Mouse (Mus musculus) spleen, adult 2 months (tissue): ENCODE data around the gene Acp2. TPM values are rescaled to one million over a fixed set of nuclear protein-coding genes. Genes with fewer than 3 reads are reported as not detected.

Experiments
- DNase-seq, 2 experiments: peaks; one replicate each; pipeline versions ENCODE4 v3.0.0 to v3.0.0-alpha.2; 2012 to 2021; ENCODE audit warnings: low spot score in 2 of 2, low read depth in 1 of 2
- H3K27ac ChIP-seq: fragments of 200-500 bp; 2 replicates; pipeline ENCODE4 v1.5.1; 2012; ENCODE audit warnings: low read length, inconsistent platforms; ENCODE audit not compliant: insufficient read depth
- H3K27me3 ChIP-seq: fragments of 200-500 bp; 2 replicates; pipeline ENCODE4 v1.6.1; 2012; ENCODE audit warnings: mild to moderate bottlenecking, moderate library complexity, low read length, inconsistent platforms; ENCODE audit not compliant: control insufficient read depth, insufficient read depth
- H3K36me3 ChIP-seq: fragments of 200-500 bp; 2 replicates; pipeline ENCODE4 v1.6.1; 2012; ENCODE audit warnings: mild to moderate bottlenecking, low read length, inconsistent platforms; ENCODE audit not compliant: control insufficient read depth, insufficient read depth
- H3K4me1 ChIP-seq: fragments of 200-500 bp; 2 replicates; pipeline ENCODE4 v1.6.1; 2011; ENCODE audit warnings: inconsistent platforms; ENCODE audit not compliant: control insufficient read depth, insufficient read depth, insufficient read length
- H3K4me3 ChIP-seq: fragments of 200-500 bp; 2 replicates; pipeline ENCODE4 v1.5.1; 2011; ENCODE audit warnings: mild to moderate bottlenecking, inconsistent platforms; ENCODE audit not compliant: insufficient read depth, insufficient read length; ENCODE audit errors: extremely low read depth
- CTCF ChIP-seq: fragments of 200-500 bp; IDR thresholded peaks from 2 replicates; pipeline ENCODE4 v1.5.1; 2011; ENCODE audit warnings: mild to moderate bottlenecking, inconsistent platforms; ENCODE audit not compliant: insufficient read depth, insufficient read length, insufficient replicate concordance; ENCODE audit errors: extremely low read depth
- POLR2A ChIP-seq: fragments of 200-500 bp; IDR thresholded peaks from 2 replicates; pipeline ENCODE4 v1.6.1; 2011; ENCODE audit warnings: low read depth, low read length, inconsistent platforms
- WGBS: fragments of 180-500 bp; shearing (Covaris S2); methylation state at CpG from one replicate; pipeline ENCODE4 v1.1.7; 2018; 5-methylcytosine and 5-hydroxymethylcytosine counted together
- polyA plus RNA-seq: library from polyadenylated mRNA; depleted of rRNA; stranded (reverse); fragments of >200 nt; gene quantifications from 2 replicates; pipeline ENCODE4 v1.2.3, GENCODE M21; 2012

Acp2 gene
- polyA plus RNA-seq, 1 experiment = 24.6 TPM

- peaks cover 44% of the 10 kb centered on the region for H3K36me3 ChIP-seq
Measured at GRCm38 (mm10) chr2:91164991-91165390, 37.7 kb upstream of the Acp2 start.

DNA sequence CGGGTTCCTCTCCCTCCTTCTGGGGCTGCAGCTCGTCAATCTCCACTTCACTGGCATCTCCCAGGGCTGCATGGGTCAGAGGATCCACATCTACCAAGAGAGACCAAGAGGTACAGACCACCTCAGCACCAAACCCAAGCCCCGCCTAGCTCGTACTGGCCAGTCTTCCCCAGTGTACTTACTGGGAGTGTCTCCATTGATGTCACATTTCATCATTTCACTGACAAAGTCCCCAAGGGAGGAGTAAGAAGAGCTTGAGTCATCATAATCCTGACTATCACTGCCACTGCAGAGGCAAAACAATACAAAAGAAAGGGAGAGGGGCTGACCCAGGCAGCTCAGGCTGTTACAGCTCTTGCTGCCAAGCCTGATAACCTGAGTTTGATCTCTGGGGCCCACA, 35.1 kb upstream of the Acp2 start:
- Histone ChIP-seq H3K4me3 (no peak overlapping the region), H3K36me3 (peaks cover 38% of the 10 kb centered on the region), H3K4me1 (no peaks in the 10 kb centered on the region), H3K27ac (no peak overlapping the region), H3K27me3 (no peaks in the 10 kb centered on the region)
- no peak for DNase-seq
- WGBS = 90% methylated on average over 4 of the region's 4 CpGs
- TF ChIP-seq CTCF (no peak), POLR2A (no peak)

More at GRCm38 (mm10) chr2:91164991-91165390, 37.7 kb upstream of the Acp2 start:
- H3K4me3 ChIP-seq = no peak overlapping the region
- H3K27me3 ChIP-seq = no peaks in the 10 kb centered on the region
- H3K4me1 ChIP-seq = no peaks in the 10 kb centered on the region
- no peak for DNase-seq
- no peak for TF ChIP-seq CTCF
- no peak for TF ChIP-seq POLR2A
- WGBS = 79% methylated on average over 6 of the region's 6 CpGs
- H3K27ac ChIP-seq = no peak overlapping the region

GRCm38 (mm10) chr2:91169587-91170322, 32.9 kb upstream of the Acp2 start:
- Histone ChIP-seq H3K4me3 (no peak overlapping the region), H3K27ac (no peak overlapping the region), H3K4me1 (no peaks in the 10 kb centered on the region), H3K36me3 (peaks cover 37% of the 10 kb centered on the region), H3K27me3 (no peaks in the 10 kb centered on the region)
- WGBS = 92% methylated on average over 25 of the region's 25 CpGs
- DNase-seq = no peak
- no peak for TF ChIP-seq CTCF
- TF ChIP-seq POLR2A = no peak

DNA sequence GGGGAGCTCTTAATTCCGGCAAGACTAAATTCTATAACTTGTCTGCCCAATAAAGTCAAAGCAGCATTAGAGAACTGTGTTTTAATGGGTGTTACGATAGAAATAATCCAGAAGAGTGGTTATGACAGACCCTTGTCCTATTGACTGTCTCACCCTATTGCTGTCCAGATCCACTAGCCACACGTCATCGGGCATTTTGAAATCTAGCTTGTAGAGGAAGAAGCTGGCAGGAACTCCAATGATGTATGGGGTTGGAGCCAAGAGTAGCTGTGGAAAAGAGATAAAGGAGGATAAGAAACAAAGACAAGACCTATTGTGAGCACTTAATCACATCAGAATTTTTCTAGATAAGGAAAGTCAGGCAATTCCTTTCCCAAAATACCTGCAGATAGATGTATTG, 27.2 kb upstream of the Acp2 start:
- Histone ChIP-seq H3K27me3 (no peaks in the 10 kb centered on the region), H3K36me3 (peaks cover 44% of the 10 kb centered on the region), H3K27ac (no peak overlapping the region), H3K4me3 (no peak overlapping the region), H3K4me1 (no peaks in the 10 kb centered on the region)
- no peak for DNase-seq
- 90% methylated on average over 4 of the region's 4 CpGs for WGBS
- TF ChIP-seq POLR2A = no peak

- Histone ChIP-seq H3K27ac (no peak overlapping the region), H3K27me3 (no peaks in the 10 kb centered on the region), H3K36me3 (peaks cover 42% of the 10 kb centered on the region), H3K4me3 (no peak overlapping the region), H3K4me1 (no peaks in the 10 kb centered on the region)
- TF ChIP-seq POLR2A = no peak
- TF ChIP-seq CTCF = no peak
- DNase-seq = no peak
- WGBS = 95% methylated on average over 6 of the region's 6 CpGs
Measured at GRCm38 (mm10) chr2:91176234-91176633, 26.5 kb upstream of the Acp2 start.

GRCm38 (mm10) chr2:91179825-91180224, 22.9 kb upstream of the Acp2 start:
- Histone ChIP-seq H3K4me1 (peaks cover 12% of the 10 kb centered on the region), H3K27me3 (no peaks in the 10 kb centered on the region), H3K36me3 (peaks cover 28% of the 10 kb centered on the region), H3K27ac (no peak overlapping the region), H3K4me3 (no peak overlapping the region)
- 88% methylated on average over 4 of the region's 4 CpGs for WGBS
- no peak for DNase-seq
- no peak for TF ChIP-seq CTCF
- TF ChIP-seq POLR2A = no peak

DNA sequence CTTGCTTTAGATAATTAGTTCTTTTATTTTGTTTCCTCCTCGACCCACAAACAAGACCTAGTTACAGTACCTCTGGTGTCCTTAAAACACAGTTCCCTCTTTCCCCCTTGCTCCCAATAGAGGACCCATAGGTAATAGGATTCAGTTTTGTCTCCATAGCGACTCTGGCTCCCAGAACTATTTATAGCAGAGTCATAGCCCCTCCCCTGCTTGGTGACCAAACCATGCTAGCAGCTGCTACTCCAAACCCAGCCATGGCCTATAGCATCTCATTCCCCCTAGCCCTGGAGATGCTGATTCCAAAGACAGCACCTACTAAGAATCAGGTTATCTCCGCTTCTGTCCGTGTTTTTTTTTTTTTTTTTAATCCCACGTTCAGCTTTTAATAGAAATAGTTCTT, 22.0 kb upstream of the Acp2 start:
- Histone ChIP-seq H3K4me3 (no peak overlapping the region), H3K27ac (no peak overlapping the region), H3K27me3 (no peaks in the 10 kb centered on the region), H3K36me3 (peaks cover 24% of the 10 kb centered on the region), H3K4me1 (peaks cover 13% of the 10 kb centered on the region)
- 73% methylated on average over 5 of the region's 5 CpGs for WGBS
- DNase-seq = no peak
- TF ChIP-seq POLR2A = no peak
- no peak for TF ChIP-seq CTCF
